Mouse (Mus musculus) kidney, embryonic 15.5 days (tissue): Measurements from ENCODE around the gene Tmco3. TPM values are rescaled to one million over a fixed set of nuclear protein-coding genes. Genes with fewer than 3 reads are reported as not detected.

Experiments
- ATAC-seq: fragments of 200-750 bp; cut with Nextera tagmentation; replicated peaks from 2 replicates; pipeline ENCODE4 v1.8.0; 2017; ENCODE audit warnings: moderate TSS enrichment; ENCODE audit not compliant: low FRiP score
- H3K27ac ChIP-seq: fragments of 300-500 bp; sonication (generic); 2 replicates; pipeline ENCODE4 v1.5.1; 2015; ENCODE audit warnings: mild to moderate bottlenecking, inconsistent platforms
- H3K27me3 ChIP-seq: fragments of 300-500 bp; sonication (generic); 2 replicates; pipeline ENCODE4 v1.6.1; 2015; ENCODE audit warnings: inconsistent platforms
- H3K36me3 ChIP-seq: fragments of 300-500 bp; sonication (generic); 2 replicates; pipeline ENCODE4 v1.6.1; 2015; ENCODE audit warnings: inconsistent platforms
- H3K4me1 ChIP-seq: fragments of 300-500 bp; sonication (generic); 2 replicates; pipeline ENCODE4 v1.6.1; 2015; ENCODE audit warnings: inconsistent platforms
- H3K4me2 ChIP-seq: fragments of 300-500 bp; sonication (generic); 2 replicates; pipeline ENCODE4 v1.6.1; 2015; ENCODE audit warnings: moderate library complexity, mild to moderate bottlenecking, inconsistent platforms
- H3K4me3 ChIP-seq: fragments of 300-500 bp; sonication (generic); replicated peaks from 2 replicates; pipeline ENCODE4 v1.5.1; 2015; ENCODE audit warnings: mild to moderate bottlenecking, inconsistent platforms
- H3K9ac ChIP-seq: fragments of 300-500 bp; sonication (generic); 2 replicates; pipeline ENCODE4 v1.6.1; 2015; ENCODE audit warnings: mild to moderate bottlenecking, inconsistent platforms
- H3K9me3 ChIP-seq: fragments of 300-500 bp; sonication (generic); replicated peaks from 2 replicates; pipeline ENCODE4 v1.6.1; 2016; ENCODE audit warnings: inconsistent platforms
- WGBS: fragments of 180-500 bp; shearing (Covaris S2); methylation state at CpG from one replicate; pipeline ENCODE4 v1.1.7; 2015; ENCODE audit warnings: mixed read lengths; 5-methylcytosine and 5-hydroxymethylcytosine counted together
- polyA plus RNA-seq: library from polyadenylated mRNA; unstranded; fragments of >200 nt; fragmentation: Nextera tagmentation; extraction: Ambion mirVana; gene quantifications from 2 replicates; pipeline ENCODE4 v1.2.1, GENCODE M21; 2015

Tmco3 gene
- polyA plus RNA-seq: 41.4 and 45.1 TPM in 2 replicates

DNA sequence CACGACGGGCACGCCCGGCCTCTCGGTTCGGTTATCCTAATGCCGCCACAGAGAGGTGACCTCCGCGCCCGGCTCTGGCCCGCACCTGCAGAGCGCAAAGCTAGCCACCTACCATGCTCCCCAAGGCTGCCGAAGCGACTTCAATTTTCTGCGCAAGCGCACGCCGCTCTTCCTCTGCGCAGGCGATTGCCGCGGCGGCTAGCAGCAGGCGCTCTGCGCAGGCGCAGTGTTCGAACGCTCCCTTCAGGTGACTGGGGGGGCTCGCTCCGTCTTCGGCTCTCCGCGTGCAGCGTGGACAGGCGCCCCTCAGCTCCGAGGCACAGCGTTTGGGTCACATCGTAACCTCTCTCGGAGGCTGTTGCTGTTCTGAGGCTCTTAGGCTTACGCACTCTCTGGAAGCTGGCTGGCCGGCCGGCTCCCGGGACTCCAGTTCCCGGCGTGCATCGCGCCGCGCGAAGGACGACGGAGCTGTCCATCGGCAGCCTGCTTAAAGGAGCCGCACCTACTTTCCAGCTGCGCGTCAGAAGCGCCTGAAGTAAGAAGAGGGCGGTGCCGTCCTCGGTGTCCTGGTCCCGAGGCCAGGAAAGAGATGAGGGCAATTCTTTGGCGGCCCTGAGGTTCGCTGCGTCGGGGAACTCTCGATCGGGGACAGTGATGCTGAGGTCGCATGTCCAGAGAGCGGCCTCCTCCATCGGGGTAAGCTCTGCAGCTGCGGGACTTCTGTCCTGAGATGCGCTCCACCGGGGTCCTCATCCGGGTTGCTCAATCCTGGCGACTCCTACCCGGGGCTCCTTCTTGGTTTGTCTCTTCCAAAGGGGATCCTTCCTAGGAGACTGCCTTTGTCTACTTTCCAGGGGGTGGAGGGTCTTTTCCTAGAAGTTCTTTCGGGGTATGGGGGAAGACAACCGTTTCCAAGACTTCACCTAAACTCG lies at the start of gene Tmco3, which contains the start of gene Dcun1d2:
Gene Tmco3 (plus strand): TSS at position 499 of the 932 bp plus-strand sequence.
Gene Dcun1d2 (minus strand): TSS at position 440 of the 932 bp plus-strand sequence.
- Histone ChIP-seq H3K4me2 (peak within 1 kb of the TSS; percentile 94), H3K27me3 (no peaks in the 10 kb centered on the region), H3K9me3 (no peaks in the 10 kb centered on the region), H3K4me1 (peaks cover 32% of the 10 kb centered on the region), H3K27ac (peak within 1 kb of the TSS; percentile 97), H3K9ac (peak within 1 kb of the TSS; percentile 75), H3K4me3 (peak within 1 kb of the TSS; percentile 73), H3K36me3 (peaks cover 17% of the 10 kb centered on the region)
- WGBS: under 1% methylated on average over 79 of the region's 79 CpGs
- peak; percentile 93 for ATAC-seq

DNA sequence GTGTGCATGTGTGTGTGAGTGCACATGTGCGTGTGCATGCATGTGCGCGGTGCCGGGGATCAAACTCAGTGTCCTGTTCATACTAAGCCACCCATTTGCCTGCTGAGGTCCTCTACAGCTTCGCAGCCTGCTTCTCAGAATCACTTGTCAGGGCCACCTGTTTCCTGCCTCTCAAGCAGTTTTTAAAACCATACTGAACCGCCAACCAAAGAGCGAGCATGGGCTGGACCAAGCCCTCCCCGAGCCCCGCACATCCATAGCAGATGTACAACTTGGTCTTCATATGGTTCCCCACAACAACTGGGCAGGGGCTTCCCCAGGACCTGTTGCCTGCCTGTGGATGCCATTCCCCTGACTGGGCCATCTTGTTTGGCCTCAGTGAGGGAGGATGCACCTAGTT lies 47.9 kb upstream of the Tmco3 start:
- Histone ChIP-seq H3K9ac (no peak overlapping the region), H3K4me1 (no peaks in the 10 kb centered on the region), H3K4me2 (no peak overlapping the region), H3K27me3 (0 out of 2 replicates have a peak, but pooled peaks cover 2% of the 10 kb centered on the region), H3K9me3 (no peaks in the 10 kb centered on the region), H3K27ac (no peak overlapping the region), H3K36me3 (no peaks in the 10 kb centered on the region), H3K4me3 (no peak overlapping the region)
- ATAC-seq: no peak
- 92% methylated on average over 9 of the region's 9 CpGs for WGBS

DNA sequence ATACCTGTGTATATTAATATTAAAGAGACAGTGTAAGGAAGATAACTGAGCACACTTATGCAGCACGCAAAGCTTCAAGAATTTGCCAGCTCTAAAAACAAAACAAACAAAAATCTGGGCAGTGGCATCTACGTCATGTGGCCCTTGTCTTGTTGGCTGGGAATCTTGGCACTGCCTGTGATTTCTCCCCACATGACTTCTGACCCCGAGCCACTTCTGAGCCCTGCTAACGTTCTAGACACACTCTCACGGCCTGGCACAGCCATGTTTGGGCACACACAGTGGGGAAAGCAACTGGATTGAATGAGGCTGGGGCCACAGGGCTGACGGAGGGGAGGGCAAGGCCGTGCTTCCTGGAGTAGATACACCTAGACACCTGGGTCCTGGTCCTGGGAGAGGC lies 47.3 kb upstream of the Tmco3 start:
- no peak overlapping the region for H3K9ac ChIP-seq
- no peaks in the 10 kb centered on the region for H3K36me3 ChIP-seq
- H3K4me1 ChIP-seq: no peaks in the 10 kb centered on the region
- no peak overlapping the region for H3K27ac ChIP-seq
- no peak for ATAC-seq
- WGBS: 79% methylated on average over 7 of the region's 7 CpGs
- 0 out of 2 replicates have a peak, but pooled peaks cover 2% of the 10 kb centered on the region for H3K27me3 ChIP-seq
- H3K4me2 ChIP-seq: no peak overlapping the region
- H3K4me3 ChIP-seq: no peak overlapping the region
- H3K9me3 ChIP-seq: no peaks in the 10 kb centered on the region

DNA sequence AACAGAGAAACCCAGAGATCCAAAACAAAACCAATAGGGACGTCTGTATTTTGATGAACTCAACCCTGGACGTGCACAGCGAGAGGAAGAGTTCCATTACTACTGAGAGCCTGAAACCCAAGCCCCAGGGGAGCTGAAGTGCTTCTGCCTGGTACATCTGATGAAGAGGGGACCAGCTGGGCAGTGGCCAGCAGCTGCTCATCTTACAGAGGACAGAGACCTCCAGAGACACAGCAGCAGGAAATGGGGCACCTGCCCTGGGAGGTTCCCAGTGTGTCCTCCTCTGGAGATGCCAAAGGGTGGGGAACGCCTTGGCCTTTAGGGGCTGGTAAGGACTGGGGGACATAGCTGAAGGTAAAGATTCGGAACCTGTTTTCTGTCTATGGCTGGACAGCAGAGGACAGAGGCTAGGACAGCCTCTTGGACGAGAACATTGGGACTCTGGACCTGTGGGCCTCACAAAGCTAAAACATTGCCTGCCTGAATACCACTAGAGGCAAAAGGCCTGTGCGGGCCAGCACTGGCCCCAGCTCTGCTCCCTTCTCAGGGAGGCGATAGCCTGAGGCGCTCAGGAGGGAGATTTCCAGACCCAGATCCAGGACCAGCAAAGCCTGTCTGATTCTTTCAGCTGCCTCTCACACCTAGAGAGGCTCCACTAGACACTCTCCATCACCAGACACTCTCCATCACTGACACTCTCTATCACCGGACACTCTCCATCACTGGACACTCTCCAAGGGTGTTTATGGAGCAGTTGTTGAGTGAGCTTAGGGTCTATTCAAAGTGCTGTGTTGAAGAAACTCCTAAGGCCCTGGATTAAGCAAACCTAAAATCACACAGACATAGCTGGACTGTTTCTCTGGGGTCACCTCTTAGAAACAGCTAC lies 44.8 kb upstream of the Tmco3 start:
- Histone ChIP-seq H3K27me3 (peaks cover 6% of the 10 kb centered on the region), H3K4me3 (no peak overlapping the region), H3K4me2 (no peak overlapping the region), H3K36me3 (no peaks in the 10 kb centered on the region), H3K9me3 (no peaks in the 10 kb centered on the region), H3K4me1 (no peaks in the 10 kb centered on the region), H3K9ac (no peak overlapping the region), H3K27ac (no peak overlapping the region)
- ATAC-seq: no peak
- WGBS: 70% methylated on average over 10 of the region's 10 CpGs

DNA sequence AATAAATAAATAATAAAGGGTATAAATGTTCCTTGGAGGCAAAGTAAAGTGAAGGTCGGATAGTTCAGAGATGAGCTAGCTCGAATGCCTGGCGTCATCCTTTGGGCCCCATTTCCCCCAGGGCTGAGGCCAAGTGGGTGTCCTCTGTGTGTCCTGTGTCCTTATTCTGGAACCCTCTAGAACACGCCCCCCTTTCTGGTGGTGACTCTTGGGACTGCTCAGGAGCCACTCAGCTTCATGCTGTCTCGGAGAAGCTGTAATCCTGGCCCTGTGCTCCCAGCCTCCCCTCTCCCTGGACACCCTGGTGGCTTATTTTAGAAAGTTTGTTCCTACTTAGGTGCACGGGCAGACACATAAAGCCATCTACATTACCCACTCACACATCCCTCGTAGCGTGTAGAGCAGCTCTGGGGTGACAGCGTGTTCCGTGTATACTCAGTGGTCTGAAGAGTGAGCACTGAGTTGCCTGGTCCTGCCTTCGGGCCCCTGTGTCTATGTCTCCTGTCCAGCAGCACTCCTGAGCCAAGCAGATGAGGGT lies 43.6 kb upstream of the Tmco3 start:
- 89% methylated on average over 11 of the region's 11 CpGs for WGBS
- Histone ChIP-seq H3K4me3 (no peak overlapping the region), H3K4me1 (no peaks in the 10 kb centered on the region), H3K27ac (no peak overlapping the region), H3K4me2 (no peak overlapping the region), H3K36me3 (no peaks in the 10 kb centered on the region), H3K27me3 (peaks cover 13% of the 10 kb centered on the region), H3K9ac (no peak overlapping the region), H3K9me3 (no peaks in the 10 kb centered on the region)
- no peak for ATAC-seq

DNA sequence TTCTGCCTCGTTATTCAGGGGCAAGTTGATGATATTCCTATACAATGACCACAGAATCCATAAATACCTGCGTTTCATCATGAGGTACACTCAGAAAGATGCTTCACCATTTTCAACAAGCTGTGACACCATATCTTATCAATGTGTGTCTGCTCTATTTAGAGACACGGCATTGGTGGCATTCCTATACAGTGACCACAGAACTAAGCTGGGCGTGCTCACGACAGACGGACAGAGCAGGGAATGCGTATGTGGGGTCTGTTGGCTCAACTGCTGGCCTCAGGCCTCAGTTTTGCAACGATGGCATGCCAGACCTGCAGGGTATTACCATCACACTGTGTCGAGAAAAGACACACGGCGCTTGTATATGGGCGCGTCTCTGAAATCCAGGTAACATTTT lies 35.2 kb upstream of the Tmco3 start:
- Histone ChIP-seq H3K27me3 (peaks cover 15% of the 10 kb centered on the region), H3K27ac (no peak overlapping the region), H3K9ac (no peak overlapping the region), H3K4me3 (no peak overlapping the region), H3K4me1 (no peaks in the 10 kb centered on the region), H3K9me3 (no peaks in the 10 kb centered on the region), H3K4me2 (no peak overlapping the region), H3K36me3 (peaks cover 27% of the 10 kb centered on the region)
- ATAC-seq: no peak
- 90% methylated on average over 13 of the region's 13 CpGs for WGBS

DNA sequence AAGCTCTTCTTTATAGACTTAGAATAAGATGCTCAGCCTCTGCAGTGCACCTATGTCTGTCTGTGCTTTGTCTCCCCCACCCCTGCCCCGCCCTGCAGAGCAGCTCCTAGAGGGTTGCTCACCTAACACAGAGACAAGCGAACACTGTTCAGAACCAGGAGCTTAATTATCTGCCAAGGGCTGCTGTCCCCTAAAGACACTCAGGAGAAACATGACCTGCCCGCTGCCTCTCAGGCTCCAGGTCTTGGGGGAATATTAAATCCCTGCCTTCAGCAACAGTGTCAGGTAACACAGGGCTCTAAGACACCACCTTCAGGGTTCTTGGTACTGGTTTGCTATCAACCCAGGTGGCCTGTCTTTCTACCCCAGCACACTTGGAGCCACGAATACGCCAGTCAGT lies 34.6 kb upstream of the Tmco3 start:
- Histone ChIP-seq H3K36me3 (peaks cover 32% of the 10 kb centered on the region), H3K9me3 (no peaks in the 10 kb centered on the region), H3K4me3 (no peak overlapping the region), H3K9ac (no peak overlapping the region), H3K27me3 (peaks cover 11% of the 10 kb centered on the region; the same call in 1 of the 2 replicates), H3K27ac (no peak overlapping the region), H3K4me2 (no peak overlapping the region), H3K4me1 (no peaks in the 10 kb centered on the region)
- WGBS: 62% methylated on average over 5 of the region's 5 CpGs
- ATAC-seq: no peak

DNA sequence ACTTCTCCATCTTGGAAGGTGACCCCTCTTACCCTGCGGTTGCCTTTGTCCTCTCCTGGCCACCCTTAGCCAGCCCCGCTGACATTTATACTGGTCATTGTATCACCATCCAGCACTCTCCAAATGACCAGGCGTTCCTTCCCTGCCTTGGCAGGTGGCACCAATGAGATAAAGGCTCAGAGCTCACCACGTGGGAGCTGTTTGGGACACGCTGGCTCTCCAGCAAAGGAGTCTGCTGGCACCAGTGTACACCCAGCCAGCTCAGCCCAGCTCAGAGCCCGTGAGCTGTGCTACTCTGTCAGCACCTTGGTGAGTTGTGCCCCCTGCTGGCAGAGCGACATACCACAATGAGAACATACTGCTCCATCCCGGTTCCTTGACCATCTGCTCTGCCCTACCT lies 34.0 kb upstream of the Tmco3 start, which contains the start of gene Adprhl1:
Gene Adprhl1 (minus strand): TSS at position 144 of the 400 bp plus-strand sequence.
- Histone ChIP-seq H3K4me3 (no peak within 1 kb of the TSS), H3K9ac (no peak within 1 kb of the TSS), H3K36me3 (peaks cover 38% of the 10 kb centered on the region), H3K9me3 (no peaks in the 10 kb centered on the region), H3K27ac (no peak within 1 kb of the TSS), H3K27me3 (peaks cover 6% of the 10 kb centered on the region; the same call in 1 of the 2 replicates), H3K4me1 (no peaks in the 10 kb centered on the region), H3K4me2 (no peak within 1 kb of the TSS)
- peak; percentile 75 for ATAC-seq
- WGBS: 37% methylated on average over 8 of the region's 8 CpGs

DNA sequence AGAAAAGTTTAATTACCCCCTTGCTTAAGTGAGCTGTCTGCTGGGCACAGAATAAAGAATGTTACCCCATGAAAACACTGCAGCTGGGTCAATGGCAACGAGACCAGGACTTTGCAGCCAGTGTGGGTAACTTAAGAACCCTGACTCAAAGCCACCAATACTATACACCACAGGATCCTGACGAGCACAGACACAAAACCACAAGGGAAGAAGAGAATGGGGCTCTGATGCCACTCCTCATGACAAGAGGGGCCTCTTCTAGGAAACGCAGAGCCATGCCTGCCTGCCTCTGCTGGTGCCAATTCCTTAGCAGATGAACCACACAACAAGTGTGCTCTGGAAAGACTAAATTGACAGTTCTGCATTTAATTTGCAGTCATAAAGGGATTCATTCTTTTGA lies 24.6 kb upstream of the Tmco3 start:
- no peaks in the 10 kb centered on the region for H3K4me1 ChIP-seq
- no peaks in the 10 kb centered on the region for H3K27me3 ChIP-seq
- H3K4me3 ChIP-seq: no peak overlapping the region
- no peak overlapping the region for H3K4me2 ChIP-seq
- H3K9ac ChIP-seq: no peak overlapping the region
- ATAC-seq: no peak
- H3K36me3 ChIP-seq: peaks cover 40% of the 10 kb centered on the region
- no peaks in the 10 kb centered on the region for H3K9me3 ChIP-seq
- H3K27ac ChIP-seq: no peak overlapping the region
- WGBS: 63% methylated on average over 3 of the region's 3 CpGs

DNA sequence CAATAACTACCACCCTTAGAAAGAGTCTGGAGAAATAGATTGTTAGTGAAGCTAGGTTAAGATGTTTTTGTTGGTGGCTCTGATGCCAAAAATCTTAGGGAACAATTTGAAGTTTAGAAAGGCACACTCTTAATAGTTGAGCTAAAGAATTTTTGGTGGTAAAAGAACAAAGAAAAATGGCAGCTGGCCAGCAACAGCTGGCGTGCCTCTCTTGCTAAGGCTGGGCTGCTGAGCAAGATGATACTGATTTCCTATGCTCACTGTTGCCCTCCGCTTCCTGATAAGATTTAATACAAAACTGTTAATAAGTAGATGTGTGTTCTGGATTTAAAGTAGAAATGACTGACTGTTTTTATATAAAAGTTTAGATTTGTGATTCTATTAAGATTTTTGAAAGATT lies 20.4 kb upstream of the Tmco3 start:
- Histone ChIP-seq H3K9ac (no peak overlapping the region), H3K4me1 (no peaks in the 10 kb centered on the region), H3K4me3 (no peak overlapping the region), H3K27ac (no peak overlapping the region), H3K27me3 (no peaks in the 10 kb centered on the region), H3K9me3 (no peaks in the 10 kb centered on the region), H3K4me2 (no peak overlapping the region), H3K36me3 (peaks cover 45% of the 10 kb centered on the region)
- WGBS: 59% methylated on average over 2 of the region's 2 CpGs
- ATAC-seq: no peak

DNA sequence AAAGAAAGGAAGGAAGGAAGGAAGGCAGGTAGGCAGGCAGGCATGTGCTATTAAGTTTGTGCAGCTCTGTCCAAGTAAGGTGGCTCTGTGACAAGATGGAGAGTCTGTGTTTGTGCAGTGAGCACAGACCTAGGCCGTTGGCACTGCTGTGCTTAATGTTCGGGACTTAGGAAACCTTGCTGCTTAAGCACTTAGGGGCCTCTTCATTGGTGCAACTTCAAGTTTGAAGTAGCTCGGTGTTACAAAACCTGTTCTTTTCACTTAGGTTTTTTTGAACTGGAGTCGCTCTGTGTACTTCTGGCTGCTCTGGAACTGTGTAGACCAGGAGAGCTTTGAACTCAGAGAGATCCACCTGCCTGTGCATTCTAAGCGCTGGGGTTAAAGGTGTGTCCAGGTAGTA lies 15.2 kb upstream of the Tmco3 start:
- H3K4me1 ChIP-seq: no peaks in the 10 kb centered on the region
- no peak overlapping the region for H3K27ac ChIP-seq
- no peak overlapping the region for H3K4me2 ChIP-seq
- no peaks in the 10 kb centered on the region for H3K9me3 ChIP-seq
- WGBS: 93% methylated on average over 5 of the region's 5 CpGs
- no peak for ATAC-seq
- peaks cover 53% of the 10 kb centered on the region for H3K36me3 ChIP-seq
- no peak overlapping the region for H3K9ac ChIP-seq
- no peak overlapping the region for H3K4me3 ChIP-seq
- no peaks in the 10 kb centered on the region for H3K27me3 ChIP-seq
